Mouse (Mus musculus): ENCODE data around the gene Nmbr.
A peak's percentile ranks its signal among the peaks of the same experiment; 100 is the strongest.

The Nmbr gene

GRCm38 (mm10) chr10:14705072-14706066 is at the start of gene Nmbr, which contains the start of gene Vta1:
Gene Nmbr (plus strand): TSS chr10:14705591.
Gene Vta1 (minus strand): TSS chr10:14705560.
- DNase-seq (ENCODE audit: low read depth, low spot score): peak; percentile 96

- no peak for DNase-seq (ENCODE audit: low read depth, low spot score)
Observed at GRCm38 (mm10) chr10:14660875-14661274, 44.5 kb upstream of the Nmbr start.

GRCm38 (mm10) chr10:14666147-14666546 is 39.2 kb upstream of the Nmbr start:
- DNase-seq (ENCODE audit: low read depth, low spot score): no peak

GRCm38 (mm10) chr10:14685663-14686062 is 19.7 kb upstream of the Nmbr start:
- no peak for DNase-seq (ENCODE audit: low read depth, low spot score)

- DNase-seq (ENCODE audit: low read depth, low spot score): no peak
Observed at GRCm38 (mm10) chr10:14688785-14689442, 16.5 kb upstream of the Nmbr start.

GRCm38 (mm10) chr10:14690349-14690748 is 15.0 kb upstream of the Nmbr start:
- DNase-seq (ENCODE audit: low read depth, low spot score): no peak

GRCm38 (mm10) chr10:14703239-14703638 is 2.2 kb upstream of the Nmbr start:
- peak; percentile 23 for DNase-seq (ENCODE audit: low read depth, low spot score)

- DNase-seq (ENCODE audit: low read depth, low spot score): no peak
Observed at GRCm38 (mm10) chr10:14703830-14704420, 1.5 kb upstream of the Nmbr start.

GRCm38 (mm10) chr10:14718114-14718513 is 12.7 kb downstream of the Nmbr start, which contains the start of gene Gje1:
Gene Gje1 (minus strand): TSS chr10:14718214.
- no peak for DNase-seq (ENCODE audit: low read depth, low spot score)

- no peak for DNase-seq (ENCODE audit: low read depth, low spot score)
Observed at GRCm38 (mm10) chr10:14725671-14726070, 20.3 kb downstream of the Nmbr start.

GRCm38 (mm10) chr10:14734285-14734684 is 28.9 kb downstream of the Nmbr start:
- DNase-seq (ENCODE audit: low read depth, low spot score): peak; percentile 60

GRCm38 (mm10) chr10:14759665-14760558 is 54.5 kb downstream of the Nmbr start:
- peak; percentile 31 for DNase-seq (ENCODE audit: low read depth, low spot score)

GRCm38 (mm10) chr10:14760618-14761017 is 55.2 kb downstream of the Nmbr start:
- no peak for DNase-seq (ENCODE audit: low read depth, low spot score)

- DNase-seq (ENCODE audit: low read depth, low spot score): no peak
Observed at GRCm38 (mm10) chr10:14770227-14770910, 65.0 kb downstream of the Nmbr start.

GRCm38 (mm10) chr10:14774499-14774898 is 69.1 kb downstream of the Nmbr start:
- peak; percentile 38 for DNase-seq (ENCODE audit: low read depth, low spot score)

GRCm38 (mm10) chr10:14789969-14790368 is 84.6 kb downstream of the Nmbr start:
- DNase-seq (ENCODE audit: low read depth, low spot score): no peak

- DNase-seq (ENCODE audit: low read depth, low spot score): no peak
Observed at GRCm38 (mm10) chr10:14816970-14817369, 111.6 kb downstream of the Nmbr start.
